Mouse (Mus musculus): ENCODE results near the gene Olfr1049. TPM values are rescaled to one million over a fixed set of nuclear protein-coding genes. Genes with fewer than 3 reads are reported as not detected.
"Not testable (repeated sequence)": the region's sequence is repeated elsewhere in the genome, so short reads cannot be mapped to it uniquely, and the experiment has no call there.

The Olfr1049 gene
- not detected in 2 replicates for polyA plus RNA-seq (2014; fragmentation: Nextera tagmentation; extraction: Ambion mirVana)

DNA sequence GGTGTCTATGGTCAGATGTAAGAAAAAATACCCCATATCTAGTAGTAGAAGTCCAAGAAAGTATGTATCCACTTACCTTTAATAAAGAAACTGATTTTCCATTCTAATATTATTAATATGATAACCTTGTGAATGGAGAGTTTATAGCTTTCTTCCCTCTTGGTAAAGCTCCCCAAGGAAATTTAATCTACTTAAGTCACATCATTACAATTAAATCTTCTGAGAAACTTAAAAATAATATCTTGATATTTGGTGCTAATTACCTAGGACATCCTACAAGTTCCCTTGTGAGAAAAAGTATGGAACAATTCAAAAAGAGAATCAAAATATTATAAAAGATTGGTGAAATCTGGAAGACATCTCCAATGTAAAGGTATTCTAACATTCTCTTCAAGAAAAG, at the start of gene Olfr1049:
Gene Olfr1049, minus strand, starts transcription at position 101 of the 400 bp plus-strand sequence.
- H3K9ac ChIP-seq (ENCODE audit: low read depth, low read length); H3K4me1 ChIP-seq (replicated peaks; ENCODE audit: control insufficient read depth, insufficient read depth, low read length); ATAC-seq (ENCODE audit: low FRiP score); DNase-seq (ENCODE audit: low spot score); H3K27ac ChIP-seq (ENCODE audit: low read depth, low read length); H3K4me3 ChIP-seq (ENCODE audit: low read depth, low read length); H3K4me2 ChIP-seq (replicated peaks; ENCODE audit: low read depth, low read length); H3K9me3 ChIP-seq (ENCODE audit: control insufficient read depth, low read length); H3K36me3 ChIP-seq (ENCODE audit: control insufficient read depth, insufficient read depth, low read length); H3K27me3 ChIP-seq (ENCODE audit: control insufficient read depth, insufficient read depth, low read length): not testable (repeated sequence)

DNA sequence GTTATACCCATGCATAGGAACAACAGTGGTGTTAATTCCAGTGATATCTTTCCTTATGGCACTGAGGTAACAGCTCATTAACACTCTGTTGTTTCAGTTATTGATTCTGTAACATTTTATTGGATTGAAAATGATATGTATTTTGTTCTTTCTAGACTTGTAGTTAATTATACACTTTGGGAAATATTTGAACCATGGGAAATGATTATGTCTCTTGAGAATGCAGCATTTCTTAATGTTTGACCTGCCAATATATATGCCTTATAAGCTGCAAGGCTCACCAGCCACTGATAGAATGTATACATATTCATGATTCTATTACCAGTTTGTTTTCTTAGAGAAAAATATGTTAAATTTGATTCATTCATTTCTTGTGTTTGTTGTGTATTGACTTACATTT, 34.0 kb upstream of the Olfr1049 start, which contains the start of gene Olfr1052:
Gene Olfr1052, plus strand, starts transcription at position 301 of the 400 bp plus-strand sequence.
- Histone ChIP-seq H3K36me3 (ENCODE audit: control insufficient read depth, insufficient read depth, low read length) (no peaks in the 10 kb centered on the region), H3K4me3 (ENCODE audit: low read depth, low read length) (no peak within 1 kb of the TSS)
- ATAC-seq (ENCODE audit: low FRiP score) = no peak

GRCm38 (mm10) chr2:86278988-86279387, 20.9 kb upstream of the Olfr1049 start, which contains the start of gene Olfr1051:
Gene Olfr1051, minus strand, starts transcription at chr2:86279088.
- not testable (repeated sequence) for H3K27me3 ChIP-seq (ENCODE audit: control insufficient read depth, insufficient read depth, low read length); H3K4me1 ChIP-seq (replicated peaks; ENCODE audit: control insufficient read depth, insufficient read depth, low read length); H3K27ac ChIP-seq (ENCODE audit: low read depth, low read length); ATAC-seq (ENCODE audit: low FRiP score); H3K36me3 ChIP-seq (ENCODE audit: control insufficient read depth, insufficient read depth, low read length); H3K4me2 ChIP-seq (replicated peaks; ENCODE audit: low read depth, low read length); H3K4me3 ChIP-seq (ENCODE audit: low read depth, low read length); H3K9ac ChIP-seq (ENCODE audit: low read depth, low read length); DNase-seq (ENCODE audit: low spot score); H3K9me3 ChIP-seq (ENCODE audit: control insufficient read depth, low read length)

More for the DNA sequence above, 34.0 kb upstream of the Olfr1049 start, which contains the start of gene Olfr1052:
- no peaks in the 10 kb centered on the region for H3K4me1 ChIP-seq (replicated peaks; ENCODE audit: control insufficient read depth, insufficient read depth, low read length)
- H3K9me3 ChIP-seq (ENCODE audit: control insufficient read depth, low read length) = no peaks in the 10 kb centered on the region
- no peak within 1 kb of the TSS for H3K27ac ChIP-seq (ENCODE audit: low read depth, low read length)
- no peak within 1 kb of the TSS for H3K4me2 ChIP-seq (replicated peaks; ENCODE audit: low read depth, low read length)
- H3K9ac ChIP-seq (ENCODE audit: low read depth, low read length) = no peak within 1 kb of the TSS
- no peak for DNase-seq (ENCODE audit: low spot score)
- no peaks in the 10 kb centered on the region for H3K27me3 ChIP-seq (ENCODE audit: control insufficient read depth, insufficient read depth, low read length)

- Histone ChIP-seq H3K9ac (ENCODE audit: low read depth, low read length) (no peak within 1 kb of the TSS), H3K27ac (ENCODE audit: low read depth, low read length) (no peak within 1 kb of the TSS), H3K4me2 (replicated peaks; ENCODE audit: low read depth, low read length) (no peak within 1 kb of the TSS), H3K9me3 (ENCODE audit: control insufficient read depth, low read length) (no peaks in the 10 kb centered on the region), H3K36me3 (ENCODE audit: control insufficient read depth, insufficient read depth, low read length) (no peaks in the 10 kb centered on the region), H3K27me3 (ENCODE audit: control insufficient read depth, insufficient read depth, low read length) (no peaks in the 10 kb centered on the region), H3K4me1 (replicated peaks; ENCODE audit: control insufficient read depth, insufficient read depth, low read length) (no peaks in the 10 kb centered on the region), H3K4me3 (ENCODE audit: low read depth, low read length) (no peak within 1 kb of the TSS)
- no peak for ATAC-seq (ENCODE audit: low FRiP score)
- DNase-seq (ENCODE audit: low spot score) = no peak
Measured at GRCm38 (mm10) chr2:86240189-86240588, 17.9 kb downstream of the Olfr1049 start, which contains the start of gene Olfr1048. Gene Olfr1048, minus strand, starts transcription at chr2:86240289.

GRCm38 (mm10) chr2:86231301-86231700, 26.8 kb downstream of the Olfr1049 start, which contains the start of gene Olfr1047:
Gene Olfr1047, minus strand, starts transcription at chr2:86231401.
- H3K4me1 ChIP-seq (replicated peaks; ENCODE audit: control insufficient read depth, insufficient read depth, low read length) = no peaks in the 10 kb centered on the region
- WGBS = 88% methylated on average over 1 of the region's 1 CpGs
- H3K36me3 ChIP-seq (ENCODE audit: control insufficient read depth, insufficient read depth, low read length) = no peaks in the 10 kb centered on the region
- no peaks in the 10 kb centered on the region for H3K27me3 ChIP-seq (ENCODE audit: control insufficient read depth, insufficient read depth, low read length)
- no peak within 1 kb of the TSS for H3K4me3 ChIP-seq (ENCODE audit: low read depth, low read length)
- no peak within 1 kb of the TSS for H3K9ac ChIP-seq (ENCODE audit: low read depth, low read length)
- no peaks in the 10 kb centered on the region for H3K9me3 ChIP-seq (ENCODE audit: control insufficient read depth, low read length)
- ATAC-seq (ENCODE audit: low FRiP score) (no peak), DNase-seq (ENCODE audit: low spot score) (no peak)
- no peak within 1 kb of the TSS for H3K27ac ChIP-seq (ENCODE audit: low read depth, low read length)
- H3K4me2 ChIP-seq (replicated peaks; ENCODE audit: low read depth, low read length) = no peak within 1 kb of the TSS

GRCm38 (mm10) chr2:86219214-86219613, 38.9 kb downstream of the Olfr1049 start, which contains the start of gene Olfr1046:
Gene Olfr1046, minus strand, starts transcription at chr2:86219314.
- Histone ChIP-seq H3K4me1 (replicated peaks; ENCODE audit: control insufficient read depth, insufficient read depth, low read length) (no peaks in the 10 kb centered on the region), H3K9ac (ENCODE audit: low read depth, low read length) (no peak within 1 kb of the TSS), H3K9me3 (ENCODE audit: control insufficient read depth, low read length) (no peaks in the 10 kb centered on the region), H3K36me3 (ENCODE audit: control insufficient read depth, insufficient read depth, low read length) (no peaks in the 10 kb centered on the region), H3K4me3 (ENCODE audit: low read depth, low read length) (no peak within 1 kb of the TSS), H3K27ac (ENCODE audit: low read depth, low read length) (no peak within 1 kb of the TSS), H3K4me2 (replicated peaks; ENCODE audit: low read depth, low read length) (no peak within 1 kb of the TSS), H3K27me3 (ENCODE audit: control insufficient read depth, insufficient read depth, low read length) (no peaks in the 10 kb centered on the region)
- DNase-seq (ENCODE audit: low spot score) (no peak), ATAC-seq (ENCODE audit: low FRiP score) (no peak)
- 81% methylated on average over 2 of the region's 2 CpGs for WGBS

Other genes with a start within 250 kb of the Olfr1049 start
- not detected in 2 replicates for gene Olfr1033, start 237.7 kb downstream of the Olfr1049 start, polyA plus RNA-seq (2014; fragmentation: Nextera tagmentation; extraction: Ambion mirVana)
- gene Olfr1034, start 212.5 kb downstream of the Olfr1049 start, polyA plus RNA-seq (2014; fragmentation: Nextera tagmentation; extraction: Ambion mirVana) = not detected in 2 replicates
- gene Olfr1036, start 184.3 kb downstream of the Olfr1049 start, polyA plus RNA-seq (2014; fragmentation: Nextera tagmentation; extraction: Ambion mirVana) = not detected in 2 replicates
- not detected in 2 replicates for gene Olfr1037, start 170.9 kb downstream of the Olfr1049 start, polyA plus RNA-seq (2014; fragmentation: Nextera tagmentation; extraction: Ambion mirVana)
- not detected in 2 replicates for gene Olfr1039, start 122.4 kb downstream of the Olfr1049 start, polyA plus RNA-seq (2014; fragmentation: Nextera tagmentation; extraction: Ambion mirVana)
- not detected in 2 replicates for gene Olfr1040, start 111.6 kb downstream of the Olfr1049 start, polyA plus RNA-seq (2014; fragmentation: Nextera tagmentation; extraction: Ambion mirVana)
- gene Olfr1042, start 96.5 kb downstream of the Olfr1049 start, polyA plus RNA-seq (2014; fragmentation: Nextera tagmentation; extraction: Ambion mirVana) = not detected in 2 replicates
- not detected in 2 replicates for gene Olfr1043, start 90.8 kb downstream of the Olfr1049 start, polyA plus RNA-seq (2014; fragmentation: Nextera tagmentation; extraction: Ambion mirVana)
- gene Olfr1044, start 80.5 kb downstream of the Olfr1049 start, polyA plus RNA-seq (2014; fragmentation: Nextera tagmentation; extraction: Ambion mirVana) = not detected in 2 replicates
- not detected in 2 replicates for gene Olfr52, start 72.6 kb downstream of the Olfr1049 start, polyA plus RNA-seq (2014; fragmentation: Nextera tagmentation; extraction: Ambion mirVana)
- gene Olfr1045, start 55.3 kb downstream of the Olfr1049 start, polyA plus RNA-seq (2014; fragmentation: Nextera tagmentation; extraction: Ambion mirVana) = not detected in 2 replicates
- not detected in 2 replicates for gene Olfr1046, start 39.0 kb downstream of the Olfr1049 start, polyA plus RNA-seq (2014; fragmentation: Nextera tagmentation; extraction: Ambion mirVana)
- gene Olfr1047, start 26.9 kb downstream of the Olfr1049 start, polyA plus RNA-seq (2014; fragmentation: Nextera tagmentation; extraction: Ambion mirVana) = not detected in 2 replicates
- gene Olfr1048, start 18.0 kb downstream of the Olfr1049 start, polyA plus RNA-seq (2014; fragmentation: Nextera tagmentation; extraction: Ambion mirVana) = not detected in 2 replicates
- not detected in 2 replicates for gene Olfr1051, start 20.8 kb upstream of the Olfr1049 start, polyA plus RNA-seq (2014; fragmentation: Nextera tagmentation; extraction: Ambion mirVana)
- not detected in 2 replicates for gene Olfr1052, start 34.1 kb upstream of the Olfr1049 start, polyA plus RNA-seq (2014; fragmentation: Nextera tagmentation; extraction: Ambion mirVana)
- not detected in 2 replicates for gene Olfr1053, start 57.0 kb upstream of the Olfr1049 start, polyA plus RNA-seq (2014; fragmentation: Nextera tagmentation; extraction: Ambion mirVana)
- gene Olfr1054, start 77.1 kb upstream of the Olfr1049 start, polyA plus RNA-seq (2014; fragmentation: Nextera tagmentation; extraction: Ambion mirVana) = not detected in 2 replicates
- gene Olfr1055, start 92.0 kb upstream of the Olfr1049 start, polyA plus RNA-seq (2014; fragmentation: Nextera tagmentation; extraction: Ambion mirVana) = not detected in 2 replicates
- gene Olfr1056, start 104.1 kb upstream of the Olfr1049 start, polyA plus RNA-seq (2014; fragmentation: Nextera tagmentation; extraction: Ambion mirVana) = not detected in 2 replicates
- gene Olfr1057, start 120.1 kb upstream of the Olfr1049 start, polyA plus RNA-seq (2014; fragmentation: Nextera tagmentation; extraction: Ambion mirVana) = not detected in 2 replicates
- gene Olfr1058, start 130.2 kb upstream of the Olfr1049 start, polyA plus RNA-seq (2014; fragmentation: Nextera tagmentation; extraction: Ambion mirVana) = not detected in 2 replicates
- gene Olfr1061, start 155.7 kb upstream of the Olfr1049 start, polyA plus RNA-seq (2014; fragmentation: Nextera tagmentation; extraction: Ambion mirVana) = not detected in 2 replicates
- gene Olfr1062, start 168.4 kb upstream of the Olfr1049 start, polyA plus RNA-seq (2014; fragmentation: Nextera tagmentation; extraction: Ambion mirVana) = not detected in 2 replicates
- gene Olfr1065, start 192.3 kb upstream of the Olfr1049 start, polyA plus RNA-seq (2014; fragmentation: Nextera tagmentation; extraction: Ambion mirVana) = not detected in 2 replicates
- gene Olfr1066, start 197.9 kb upstream of the Olfr1049 start, polyA plus RNA-seq (2014; fragmentation: Nextera tagmentation; extraction: Ambion mirVana) = not detected in 2 replicates
- not detected in 2 replicates for gene Olfr228, start 229.1 kb upstream of the Olfr1049 start, polyA plus RNA-seq (2014; fragmentation: Nextera tagmentation; extraction: Ambion mirVana)

Data from hindbrain, embryonic 11.5 days (tissue).